Mouse (Mus musculus): ENCODE data around the gene Mrfap1.

GRCm38 (mm10) chr5:36811413-36811812, 14.8 kb upstream of the Mrfap1 start:
- TF ChIP-seq POLR2A (IDR thresholded peaks at IDR 0.05; ENCODE audit: insufficient read depth, low read depth, low read length) = no peak
- peak; percentile 47 for TF ChIP-seq CTCF (IDR thresholded peaks at IDR 0.05; ENCODE audit: insufficient read depth, low read depth, low read length)
